Mouse (Mus musculus) MEL-GATA-1-ER (cell line): ENCODE data around the gene Ndufaf8.

ENCODE experiments used
- DNase-seq: peaks from one replicate; pipeline ENCODE4 v3.0.0-alpha.2; 2012; ENCODE audit warnings: low read depth; ENCODE audit errors: extremely low read depth

Gene Ndufaf8

DNA sequence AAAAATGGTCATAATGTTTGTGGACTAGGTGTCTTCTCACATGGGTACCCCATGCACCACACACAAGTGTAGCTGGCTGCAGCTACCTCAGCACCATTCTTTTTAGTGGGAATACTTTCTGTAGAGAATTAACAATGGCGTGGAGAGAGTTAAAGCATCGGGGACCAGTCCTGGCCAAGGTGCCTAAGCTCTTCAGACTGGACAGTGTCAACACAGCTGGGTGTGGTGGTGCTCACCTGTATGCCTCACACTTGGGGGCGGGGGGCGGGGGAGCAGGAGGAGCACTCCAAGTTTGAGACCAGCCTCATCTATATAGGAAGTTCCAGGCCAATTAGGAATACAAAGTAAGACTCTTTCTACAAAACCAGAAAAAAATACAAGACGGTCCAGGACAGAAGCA is 35.4 kb downstream of the Ndufaf8 start:
- no peak for DNase-seq

DNA sequence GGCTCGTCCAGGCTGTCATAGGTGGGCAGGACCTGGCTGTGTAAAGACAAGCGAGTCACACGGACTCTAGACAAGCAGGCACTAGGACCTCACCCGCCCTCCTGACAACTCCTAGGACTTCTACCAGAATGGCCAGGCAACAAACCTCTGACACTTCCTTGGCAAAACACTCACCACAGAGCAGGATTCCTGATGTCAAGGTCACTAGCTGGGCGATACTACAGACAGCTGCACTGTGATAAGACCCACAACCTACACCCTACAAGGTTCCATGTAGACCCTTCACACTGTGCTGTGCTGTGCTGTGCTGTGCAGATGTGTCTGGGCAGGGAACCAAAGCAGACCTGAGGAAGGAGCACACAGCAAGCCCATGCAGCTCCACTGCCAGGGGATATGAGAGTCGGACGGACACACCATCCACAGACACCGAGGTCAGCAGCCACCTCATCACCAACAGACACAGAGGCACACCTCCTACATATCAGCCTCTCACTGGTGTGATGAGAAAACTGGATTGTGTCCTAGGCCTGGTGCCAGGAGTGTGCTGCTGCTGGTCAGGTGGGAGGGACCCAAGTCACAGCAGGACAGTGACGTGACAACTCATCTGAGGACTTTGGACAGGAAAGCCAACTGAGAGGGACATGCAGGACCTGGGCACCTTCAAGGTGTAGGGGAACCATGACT is 36.3 kb downstream of the Ndufaf8 start:
- no peak for DNase-seq

DNA sequence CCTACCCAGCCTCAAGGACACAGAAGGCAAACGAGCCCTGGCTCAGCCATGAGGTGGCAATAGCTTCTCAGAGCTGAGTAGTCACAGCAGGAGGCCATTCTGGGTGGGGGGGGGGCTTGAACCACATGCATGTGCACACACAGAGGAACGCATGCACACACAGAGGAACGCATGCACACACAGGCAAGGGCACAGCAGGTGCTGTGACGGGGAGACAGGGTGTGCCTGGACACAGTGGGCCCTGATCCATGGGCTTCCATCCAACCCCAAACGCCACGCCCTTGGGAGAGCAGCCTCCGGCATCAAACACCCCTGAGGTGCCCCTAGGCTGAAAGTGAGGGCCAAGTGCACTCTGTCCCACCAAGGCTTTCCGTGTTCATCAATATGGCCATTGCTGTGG is 37.5 kb downstream of the Ndufaf8 start:
- no peak for DNase-seq

DNA sequence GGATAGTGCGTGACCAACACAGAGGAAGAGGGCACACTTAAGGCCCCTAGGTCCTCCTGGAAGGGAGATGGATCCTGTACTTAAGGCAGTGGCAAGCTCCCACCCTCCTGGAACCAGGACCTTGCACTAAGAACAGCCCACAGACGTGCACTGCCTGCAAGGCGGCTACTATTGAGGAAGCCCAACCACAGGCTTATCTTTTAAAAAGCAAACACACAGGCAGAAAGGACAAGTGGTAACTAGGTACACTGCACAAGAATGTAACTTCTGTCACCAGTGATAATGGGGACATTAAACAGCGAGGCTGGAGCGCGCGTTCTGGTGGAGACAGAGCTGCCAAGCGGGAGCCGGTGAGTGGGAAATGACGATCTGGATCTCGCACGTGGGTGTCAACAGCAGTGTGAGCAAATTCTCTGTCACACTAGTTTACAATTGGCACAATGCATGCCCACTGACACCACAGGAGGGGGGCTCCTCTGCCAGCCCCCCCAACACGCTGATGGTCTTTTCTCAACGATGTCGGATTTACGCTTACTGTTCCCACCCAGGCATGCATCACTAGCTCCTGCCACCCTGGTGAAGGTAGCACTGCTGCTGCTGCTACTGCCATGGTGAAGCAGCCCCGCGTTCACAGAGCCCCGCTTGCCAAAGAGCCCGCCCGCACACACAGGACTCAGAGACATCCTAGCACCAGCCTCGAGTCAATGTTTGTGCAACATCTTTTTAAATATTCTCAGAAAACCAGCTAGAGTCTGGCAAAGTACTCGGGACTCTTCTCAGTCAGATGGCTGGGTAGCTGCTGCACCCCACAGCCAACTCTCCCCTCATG is 38.3 kb downstream of the Ndufaf8 start:
- DNase-seq: peak; percentile 89

DNA sequence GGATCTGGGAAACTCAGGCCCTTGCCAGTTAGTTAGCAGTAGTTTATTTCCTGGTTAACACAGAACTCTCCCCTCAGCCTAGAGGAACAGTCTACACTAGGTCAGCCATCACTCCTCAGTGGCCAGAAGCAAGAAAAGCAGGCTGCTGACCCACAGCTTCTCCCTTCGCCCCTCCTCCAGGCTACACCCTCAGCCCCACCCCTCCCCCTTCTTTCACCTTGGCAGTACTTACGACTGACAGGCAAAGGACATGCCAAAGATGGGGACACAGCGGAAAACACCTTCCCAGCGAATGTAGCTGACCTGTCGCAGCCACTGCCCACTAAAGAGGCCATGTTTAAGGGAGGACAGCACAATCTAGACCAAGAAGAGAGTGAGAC is 38.9 kb downstream of the Ndufaf8 start:
- no peak for DNase-seq

DNA sequence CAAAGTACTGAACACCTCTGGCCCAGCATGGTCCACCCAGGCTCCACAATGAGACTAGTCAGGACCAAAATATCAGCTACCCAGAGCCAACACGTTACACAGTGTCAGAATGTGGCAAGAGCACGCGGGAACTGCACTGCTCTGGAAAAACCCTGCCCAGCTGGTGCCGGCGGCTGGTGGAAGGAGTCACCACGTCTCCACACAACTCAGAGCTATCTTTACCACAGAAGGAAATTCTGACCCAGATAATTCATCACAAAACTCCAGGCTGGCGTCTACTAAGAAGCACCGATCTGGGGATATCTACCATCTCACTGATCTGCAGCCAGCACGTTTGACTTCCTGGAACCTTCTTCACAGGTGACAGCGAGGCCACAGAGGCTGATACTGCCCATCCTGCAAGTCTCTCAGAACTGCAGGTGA is 40.6 kb downstream of the Ndufaf8 start:
- DNase-seq: peak; percentile 61

DNA sequence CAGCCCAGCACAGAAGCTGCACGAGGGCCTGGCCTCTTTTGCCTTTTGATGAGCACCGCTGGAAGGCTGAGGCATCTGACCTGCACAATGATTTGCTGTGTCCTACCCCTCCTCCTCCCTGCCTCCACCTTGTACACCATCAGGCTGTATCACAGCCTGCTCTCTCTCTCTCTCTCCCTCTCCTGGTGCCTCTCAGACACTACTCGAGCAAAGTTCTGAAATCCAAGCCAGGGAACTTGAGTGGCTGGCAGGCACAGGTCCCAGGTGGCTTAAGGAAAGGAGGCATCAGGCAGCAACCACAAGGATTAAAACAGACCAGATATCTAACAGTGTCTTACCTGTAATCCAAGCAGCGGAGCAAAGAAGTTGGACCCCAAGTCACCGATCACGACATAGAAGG is 41.5 kb downstream of the Ndufaf8 start:
- no peak for DNase-seq

DNA sequence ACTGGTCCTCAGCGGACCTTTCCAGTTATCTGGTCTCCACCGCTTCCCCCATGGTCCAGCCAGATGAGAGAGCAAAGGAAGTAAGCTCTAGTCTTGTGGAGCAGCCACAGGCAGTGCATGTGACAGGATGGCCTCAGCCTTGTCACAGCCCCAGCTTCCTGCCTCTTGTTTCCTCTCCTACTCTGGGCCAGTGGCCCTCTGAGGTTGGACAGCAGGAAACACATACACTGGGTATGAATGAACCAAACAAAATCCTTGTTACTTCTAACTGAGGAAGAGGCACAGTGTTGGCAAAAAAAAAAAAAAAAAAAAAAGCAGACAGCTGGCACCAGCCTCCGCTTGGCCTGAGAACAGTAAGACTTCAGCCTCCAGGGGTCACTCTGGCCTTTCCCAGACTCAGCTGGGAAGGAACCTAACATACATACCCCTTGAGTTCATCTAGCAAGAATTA is 43.9 kb downstream of the Ndufaf8 start:
- no peak for DNase-seq

DNA sequence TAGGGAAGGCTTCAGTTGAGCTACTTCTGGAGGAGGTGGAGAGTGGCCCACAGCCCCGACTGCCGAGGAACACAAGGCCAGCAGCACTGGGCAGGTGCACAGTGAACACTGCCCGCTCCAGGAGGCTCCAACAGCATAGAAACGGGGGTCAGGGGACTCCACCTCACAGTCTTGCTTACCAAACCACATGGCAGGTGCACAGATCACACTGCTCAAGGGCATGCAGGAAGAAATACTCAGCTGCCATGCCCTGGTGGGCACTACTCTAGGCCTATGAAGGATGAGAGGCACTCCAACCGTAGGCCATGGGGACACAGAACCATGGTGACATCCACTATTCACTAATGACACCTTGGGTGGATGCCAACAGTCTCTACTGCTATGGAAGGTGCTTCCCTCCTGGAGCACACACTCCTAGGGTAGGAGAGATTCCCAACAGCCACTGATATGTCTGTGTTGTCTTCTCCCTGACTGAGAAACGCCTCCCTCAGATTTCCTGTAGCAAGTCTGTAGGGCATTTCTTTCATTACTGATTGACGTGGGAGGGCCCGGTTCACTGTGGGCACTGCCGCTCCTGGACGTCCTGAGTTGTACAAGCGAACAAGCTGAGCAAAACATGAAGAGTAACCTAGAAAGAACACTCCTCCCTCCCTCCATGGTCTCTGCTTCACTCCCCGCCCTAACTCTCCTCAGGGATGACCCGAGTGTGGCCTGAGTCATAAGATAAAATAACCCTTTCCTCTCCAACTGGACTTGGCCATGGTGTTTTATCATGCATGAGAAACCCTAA is 45.2 kb downstream of the Ndufaf8 start:
- DNase-seq: no peak

DNA sequence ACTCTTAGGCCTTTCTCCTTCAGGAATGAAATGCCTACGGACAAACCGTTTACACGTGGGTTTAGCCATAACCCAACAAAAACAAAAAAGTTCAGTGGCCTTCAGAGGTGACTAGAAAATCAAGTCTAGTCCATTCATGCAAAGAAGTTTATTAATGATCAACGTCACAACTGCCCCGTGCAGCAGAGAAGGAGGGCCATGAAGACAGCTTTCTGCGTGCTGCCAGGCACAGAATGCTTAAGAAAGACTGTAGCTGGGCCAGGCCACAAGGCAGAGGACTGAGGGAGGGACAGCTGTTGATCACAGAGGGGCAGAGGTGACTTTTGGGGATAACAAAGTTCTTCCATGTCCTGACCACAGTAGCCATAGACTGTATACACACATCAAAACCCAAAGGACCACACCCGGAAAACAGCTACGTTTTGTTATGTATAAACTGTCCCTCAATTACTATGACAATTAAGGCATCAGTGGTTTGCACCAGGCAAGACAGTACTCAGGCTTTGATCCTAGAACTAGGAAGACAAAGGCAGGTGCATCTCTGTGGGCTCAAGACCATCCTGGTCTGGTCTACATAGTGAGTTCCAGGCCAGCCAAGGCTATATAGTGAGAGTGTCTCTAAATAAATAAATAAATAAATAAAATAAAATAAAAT is 49.6 kb downstream of the Ndufaf8 start:
- DNase-seq: no peak

DNA sequence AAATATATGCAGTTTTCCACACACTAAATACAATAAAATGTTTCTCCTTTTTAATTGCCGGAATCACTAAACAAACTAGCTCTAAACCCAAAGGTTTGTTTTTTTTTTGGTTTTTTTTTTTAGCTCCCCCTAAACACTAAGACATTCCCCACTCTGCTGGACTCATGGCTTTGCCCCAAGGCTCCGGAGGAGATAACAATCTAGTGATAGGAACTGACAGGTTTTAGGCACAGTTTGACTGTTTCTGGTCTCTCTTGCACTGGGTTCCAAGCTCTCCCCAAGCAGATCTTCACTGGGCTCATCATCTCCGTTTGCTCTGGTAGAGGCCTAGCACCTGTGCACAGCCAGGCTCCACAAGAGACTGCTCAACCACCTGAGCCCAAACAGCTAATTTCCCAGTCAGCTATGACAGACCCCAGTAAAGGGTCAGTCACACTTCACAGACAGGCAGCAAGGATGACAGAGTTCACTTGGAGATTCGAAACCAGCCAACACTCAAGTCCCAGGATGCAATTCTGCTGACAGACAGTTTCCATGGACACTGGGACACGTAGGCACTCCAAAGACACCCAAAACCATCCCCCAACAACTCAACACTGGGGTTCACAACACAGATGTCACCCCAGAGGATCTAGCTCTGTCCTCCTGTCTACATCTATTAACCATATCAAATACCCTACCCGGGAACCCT is 50.9 kb downstream of the Ndufaf8 start:
- DNase-seq: no peak
